Mouse (Mus musculus) cerebral cortex, adult 2 months (tissue): Measurements from ENCODE around the gene Zyx.

Experiments used
- WGBS: fragments of 180-500 bp; shearing (Covaris S2); methylation state at CpG from one replicate; pipeline ENCODE4 v1.1.7; 2018; 5-methylcytosine and 5-hydroxymethylcytosine counted together

Zyx gene

GRCm38 (mm10) chr6:42398285-42398684, 48.9 kb downstream of the Zyx start:
- WGBS, result 86% methylated on average over 3 of the region's 3 CpGs

GRCm38 (mm10) chr6:42398998-42399397, 49.6 kb downstream of the Zyx start:
- WGBS, result 100% methylated on average over 1 of the region's 1 CpGs

DNA sequence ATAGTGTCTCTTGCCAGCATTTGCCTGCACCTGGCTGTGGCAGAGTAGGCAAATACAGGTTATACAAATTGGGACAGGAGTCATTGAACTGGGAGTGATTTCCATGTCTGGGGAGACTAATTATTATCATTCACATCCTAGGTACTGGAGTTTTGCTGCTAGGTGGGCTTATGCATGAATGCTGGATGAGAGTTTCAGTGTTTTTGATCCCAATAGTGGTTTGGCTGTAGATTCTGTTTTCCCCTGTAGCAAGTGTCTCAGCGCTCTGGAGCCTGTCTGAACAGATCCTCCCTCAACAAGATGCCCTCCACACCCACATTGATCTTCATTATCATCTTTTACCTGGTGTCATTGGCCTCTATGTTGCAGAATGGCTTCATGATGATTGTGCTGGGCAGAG, 50.5 kb downstream of the Zyx start, which contains the start of gene Tas2r143:
TSS of gene Tas2r143 (plus strand) at position 301 of the 400 bp plus-strand sequence.
- WGBS, result 100% methylated on average over 1 of the region's 1 CpGs

GRCm38 (mm10) chr6:42405134-42405533, 55.7 kb downstream of the Zyx start, which contains the start of gene Tas2r135:
TSS of gene Tas2r135 (plus strand) at chr6:42405434.
- WGBS, result 98% methylated on average over 2 of the region's 2 CpGs
